Mouse (Mus musculus) G1E (cell line): ENCODE measurements around the gene Klk1b1.

Experiments
- CTCF ChIP-seq: IDR thresholded peaks from 2 replicates; pipeline ENCODE4 v1.5.1; 2012; ENCODE audit warnings: low read depth, low read length, inconsistent platforms, mixed read lengths
- GATA1 ChIP-seq: IDR thresholded peaks from 2 replicates; pipeline ENCODE4 v1.6.1; 2012; ENCODE audit warnings: borderline replicate concordance, low read length, inconsistent platforms, mixed read lengths
- GATA2 ChIP-seq: IDR thresholded peaks from 2 replicates; pipeline ENCODE4 v1.6.1; 2012; ENCODE audit warnings: low read depth, low read length, inconsistent platforms, borderline replicate concordance
- POLR2AphosphoS5 ChIP-seq: IDR thresholded peaks from 2 replicates; pipeline ENCODE4 v1.6.1; 2012; ENCODE audit warnings: low read depth, low read length, inconsistent platforms; ENCODE audit not compliant: insufficient replicate concordance
- TAL1 ChIP-seq: conservative IDR thresholded peaks from 2 replicates; pipeline ENCODE4 v1.6.1; 2012; ENCODE audit warnings: low read depth, low read length, inconsistent platforms, mixed read lengths

- TF ChIP-seq CTCF (no peak), GATA1 (no peak), POLR2AphosphoS5 (no peak), GATA2 (no peak), TAL1 (no peak)
Measured at GRCm38 (mm10) chr7:43985657-43986056, 19.1 kb downstream of the Klk1b1 start.
